Mouse (Mus musculus) frontal cortex, postnatal 36 days (tissue): ENCODE measurements around the gene Meis1.

Experiments used
- DNase-seq, 2 experiments: peaks; one replicate each; pipeline ENCODE4 v3.0.0; 2022; ENCODE audit warnings: low spot score in 2 of 2

The Meis1 gene

DNA sequence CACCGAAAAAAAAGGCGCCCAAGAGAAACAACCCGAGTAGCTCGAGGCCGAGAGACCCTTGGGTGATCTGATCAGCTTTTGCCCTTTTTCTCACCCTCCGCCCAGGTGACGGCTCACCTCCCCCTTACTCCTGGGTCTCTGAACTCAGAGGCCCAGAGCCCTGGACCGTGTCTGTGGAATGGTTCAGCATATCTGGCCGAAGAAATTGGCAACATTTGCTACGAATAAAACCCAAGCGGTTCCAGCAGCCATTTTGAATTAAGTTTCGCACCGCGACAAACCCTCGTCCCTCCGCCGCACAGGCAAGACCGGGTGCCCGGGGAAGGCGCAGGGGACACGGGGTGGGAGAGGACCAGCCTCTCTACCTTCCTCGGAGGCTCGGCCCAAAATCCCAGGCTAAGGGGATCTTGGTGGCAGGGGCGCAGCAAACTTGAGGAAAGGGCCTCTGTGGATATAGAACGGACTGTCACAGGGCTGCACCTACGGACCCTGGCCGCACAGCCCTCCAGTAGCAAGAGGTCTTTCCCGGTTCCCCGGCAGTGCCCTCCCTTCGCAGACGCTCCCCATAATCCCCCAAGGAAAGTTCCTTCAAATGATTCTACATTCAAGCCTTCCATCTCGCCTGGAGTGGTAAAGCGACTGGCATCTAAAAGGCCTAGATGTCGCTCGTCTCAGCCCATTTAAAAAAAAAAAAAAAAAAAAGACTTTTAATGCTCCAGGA, 4.2 kb downstream of the Meis1 start:
- no peak for DNase-seq

DNA sequence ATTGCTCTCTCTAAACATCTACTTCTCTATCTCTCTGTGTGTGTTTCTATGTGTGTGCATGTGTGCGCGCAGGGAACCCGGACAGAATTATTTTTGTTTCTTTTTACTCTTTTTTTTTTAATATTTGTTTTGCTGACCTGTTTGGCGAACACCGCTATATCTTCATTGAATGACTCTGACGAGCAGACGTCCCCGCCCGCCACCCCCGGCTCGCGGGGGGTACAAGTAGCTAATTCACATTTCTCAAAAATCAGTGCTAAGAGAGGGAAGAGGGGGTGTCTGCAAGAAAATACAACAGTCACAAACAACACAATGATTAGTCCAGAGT, 4.7 kb downstream of the Meis1 start:
- DNase-seq, result no peak

GRCm38 (mm10) chr11:19013141-19014112, 5.4 kb downstream of the Meis1 start:
- no peak for DNase-seq

- no peak for DNase-seq
Observed at GRCm38 (mm10) chr11:19012463-19013115, 6.2 kb downstream of the Meis1 start.

- DNase-seq, result no peak
Observed at GRCm38 (mm10) chr11:19012001-19012400, 6.8 kb downstream of the Meis1 start.

GRCm38 (mm10) chr11:19011108-19011805, 7.5 kb downstream of the Meis1 start:
- DNase-seq, result no peak

DNA sequence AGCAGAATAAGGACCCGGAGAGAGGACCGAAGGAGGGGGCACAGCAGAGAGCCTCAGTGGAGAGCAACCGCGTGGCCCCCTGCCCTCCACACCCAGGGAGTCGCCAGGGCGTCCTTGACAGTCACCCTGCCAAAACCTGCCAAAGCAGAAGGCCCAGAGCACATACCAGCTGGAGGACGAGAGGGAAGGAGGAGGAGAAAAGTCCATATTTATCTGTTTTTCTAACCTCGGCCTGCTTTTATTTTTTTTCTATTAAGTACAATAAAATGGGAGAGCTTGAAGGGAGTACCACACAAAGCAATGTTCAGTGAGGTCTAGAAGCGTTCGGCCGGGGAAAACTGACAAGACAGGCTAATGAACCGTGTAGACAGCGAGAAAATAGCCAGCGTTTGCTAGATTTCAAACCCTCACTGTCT, 8.4 kb downstream of the Meis1 start:
- DNase-seq, result no peak

DNA sequence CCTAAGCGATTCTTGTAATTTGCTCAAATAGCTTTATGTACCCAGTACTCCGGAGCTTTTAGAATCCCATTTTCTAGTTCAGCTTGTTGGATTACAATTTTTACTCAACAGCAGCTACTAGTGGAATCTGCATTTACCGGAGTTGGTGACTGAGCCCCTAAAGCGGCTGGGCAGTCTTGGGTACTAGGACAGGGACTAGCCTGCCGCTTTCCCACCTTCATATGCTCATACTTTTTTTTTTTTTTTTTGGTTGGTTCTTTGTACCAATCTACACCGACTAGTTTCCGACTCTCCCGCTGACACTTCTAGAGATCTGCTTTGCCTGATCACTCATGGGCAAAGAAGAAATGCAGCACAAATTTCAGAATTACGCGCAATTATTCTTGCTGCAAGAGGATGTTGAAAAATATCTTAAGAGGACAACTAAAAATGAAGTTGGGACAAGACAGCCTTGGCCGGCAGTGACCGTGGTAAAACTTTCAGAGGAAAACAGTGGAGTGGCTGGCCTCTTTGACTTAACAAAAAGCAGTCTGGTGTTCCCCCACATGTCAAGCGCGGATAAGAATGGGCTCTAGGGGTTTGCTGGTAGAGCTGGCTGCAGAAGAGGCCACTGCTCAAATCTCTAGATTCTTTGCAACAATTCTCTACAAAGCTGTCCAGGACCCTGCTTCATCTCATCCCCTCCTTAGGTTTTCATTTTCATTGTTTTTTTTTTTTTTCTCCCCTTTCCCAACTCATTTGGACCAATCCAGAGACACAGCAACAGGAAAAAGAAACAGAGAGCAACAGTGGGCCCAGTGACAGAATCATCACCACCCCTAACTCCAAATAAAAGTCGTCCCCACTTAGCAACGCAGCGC, 9.0 kb downstream of the Meis1 start:
- no peak for DNase-seq

GRCm38 (mm10) chr11:19008610-19009384, 10.0 kb downstream of the Meis1 start:
- no peak for DNase-seq

GRCm38 (mm10) chr11:19007541-19008424, 11.0 kb downstream of the Meis1 start:
- DNase-seq, result no peak

DNA sequence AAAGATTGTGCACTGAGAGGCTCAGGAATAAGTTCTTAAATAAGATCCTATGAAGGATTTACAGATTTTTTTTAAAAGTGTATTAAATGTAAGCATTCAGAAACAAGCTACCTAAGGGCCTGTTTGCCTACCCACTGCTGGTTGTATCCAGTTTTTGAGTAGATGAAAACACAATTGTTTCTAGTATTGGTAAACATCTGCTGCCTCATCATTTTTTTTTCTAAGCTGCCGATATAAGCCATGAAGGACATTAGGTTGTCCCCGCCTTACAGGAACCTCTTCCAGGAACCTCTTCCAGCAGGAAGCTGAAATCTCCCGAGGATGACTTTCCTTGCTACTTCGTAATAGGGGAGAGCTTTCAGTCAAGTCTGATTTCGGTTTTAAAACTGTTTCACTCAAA, 11.7 kb downstream of the Meis1 start:
- DNase-seq, result no peak

DNA sequence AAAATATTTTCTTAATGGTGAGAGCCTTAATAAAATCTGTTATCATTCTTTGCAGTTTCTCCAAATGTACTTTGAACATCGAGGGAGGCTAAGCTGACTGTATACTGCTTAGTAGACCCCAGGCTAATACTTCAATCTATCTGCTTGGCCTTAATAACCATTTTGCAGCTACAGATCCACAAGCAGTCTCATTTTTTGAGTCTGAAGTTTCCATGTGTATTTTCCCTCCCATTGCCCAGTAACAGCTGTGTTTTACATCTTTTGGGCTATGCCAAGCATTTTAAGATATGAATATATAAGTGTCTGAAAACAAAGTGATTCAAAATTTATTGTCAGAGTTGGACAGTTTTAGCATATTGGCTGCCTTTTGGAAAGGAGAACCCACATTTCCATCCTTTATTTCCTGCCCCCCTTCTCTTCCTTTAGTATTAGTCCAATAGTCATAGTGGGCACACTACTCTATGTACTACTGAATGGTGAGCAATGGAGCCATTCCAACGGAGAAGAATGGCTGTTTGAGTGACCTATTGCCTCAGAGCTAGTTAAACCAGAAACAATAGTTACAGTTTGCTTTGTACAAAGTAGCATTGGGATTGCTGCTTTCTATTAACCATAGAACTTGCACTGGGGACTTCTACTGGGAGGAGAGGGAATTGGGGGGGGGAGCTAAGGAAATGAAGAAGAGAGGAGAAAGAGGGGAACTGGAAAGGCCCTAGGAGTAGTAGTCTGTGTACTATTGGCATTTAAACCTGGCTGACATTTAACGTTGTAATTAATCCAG, 12.7 kb downstream of the Meis1 start:
- no peak for DNase-seq

GRCm38 (mm10) chr11:19005007-19005912, 13.5 kb downstream of the Meis1 start:
- no peak for DNase-seq

- DNase-seq, result no peak
Observed at GRCm38 (mm10) chr11:19003066-19003465, 15.7 kb downstream of the Meis1 start.

- DNase-seq, result no peak
Observed at GRCm38 (mm10) chr11:18996767-18997166, 22.0 kb downstream of the Meis1 start.

GRCm38 (mm10) chr11:18996289-18996688, 22.5 kb downstream of the Meis1 start:
- no peak for DNase-seq

- DNase-seq, result no peak
Observed at GRCm38 (mm10) chr11:18992796-18993195, 26.0 kb downstream of the Meis1 start.
